ENCODE assay signal across 31 mouse cellular contexts in genomic region chr14:38630114-38630513, GRCm38 (mm10).
"Had no signal": no experiment of that assay in that cellular context is flagged by ENCODE, and none has a peak within 500 bp of the region (broad histone marks: within the 10 kb centered on the region; RNA-seq: fewer than 3 reads in every experiment).

No protein-coding gene starts in this region.

- H3K9me3 ChIP-seq: limb, embryonic 10.5 days; limb, embryonic 12.5 days; limb, embryonic 13.5 days; limb, embryonic 15.5 days; liver, embryonic 12.5 days; liver, embryonic 13.5 days; liver, embryonic 15.5 days; lung, embryonic 15.5 days; megakaryocyte, embryonic 14.5 days; midbrain, embryonic 10.5 days; midbrain, embryonic 12.5 days; midbrain, embryonic 13.5 days; midbrain, embryonic 15.5 days; neural tube, embryonic 12.5 days; neural tube, embryonic 13.5 days had no signal

- H3K27me3 ChIP-seq: limb, embryonic 12.5 days; limb, embryonic 13.5 days; limb, embryonic 15.5 days; liver, embryonic 12.5 days; liver, embryonic 13.5 days; liver, embryonic 15.5 days; lung, embryonic 15.5 days; megakaryocyte, embryonic 14.5 days; midbrain, embryonic 12.5 days; midbrain, embryonic 13.5 days; midbrain, embryonic 15.5 days; neural tube, embryonic 12.5 days; neural tube, embryonic 13.5 days had no signal

- ATAC-seq: liver, embryonic 12.5 days; liver, postnatal 0 days; lung, postnatal 0 days; midbrain, embryonic 15.5 days; midbrain, embryonic 16.5 days had no signal

- DNase-seq: liver; liver, embryonic 13.5 days; liver, postnatal 0 days; lung, adult 18-20 months; lung, adult 2 months; lung, embryonic 14.5 days; lung, postnatal 10 days; lung, postnatal 14 days; lung, postnatal 36 days; lung, postnatal 4 days had no signal

- H3K9ac ChIP-seq: limb, embryonic 12.5 days; limb, embryonic 13.5 days; limb, embryonic 15.5 days; liver, embryonic 12.5 days; liver, embryonic 13.5 days; liver, embryonic 14.5 days; liver, embryonic 15.5 days; liver, postnatal 0 days; lung, embryonic 14.5 days; lung, embryonic 15.5 days; midbrain, embryonic 12.5 days; midbrain, embryonic 13.5 days; midbrain, embryonic 15.5 days; neural tube, embryonic 12.5 days; neural tube, embryonic 13.5 days had no signal

- H3K4me1 ChIP-seq: limb, embryonic 10.5 days; limb, embryonic 12.5 days; limb, embryonic 13.5 days; limb, embryonic 15.5 days; liver, embryonic 12.5 days; liver, embryonic 13.5 days; liver, embryonic 15.5 days; lung, embryonic 15.5 days; megakaryocyte, embryonic 14.5 days; midbrain, embryonic 10.5 days; midbrain, embryonic 12.5 days; midbrain, embryonic 13.5 days; midbrain, embryonic 15.5 days; neural tube, embryonic 12.5 days; neural tube, embryonic 13.5 days had no signal

- H3K4me3 ChIP-seq: limb, embryonic 10.5 days; limb, embryonic 12.5 days; limb, embryonic 13.5 days; limb, embryonic 15.5 days; liver, embryonic 12.5 days; liver, embryonic 13.5 days; liver, embryonic 15.5 days; lung, embryonic 15.5 days; megakaryocyte, embryonic 14.5 days; midbrain, embryonic 10.5 days; midbrain, embryonic 12.5 days; midbrain, embryonic 13.5 days; midbrain, embryonic 15.5 days; myocyte; neural tube, embryonic 12.5 days; neural tube, embryonic 13.5 days had no signal

- H3K36me3 ChIP-seq: limb, embryonic 10.5 days; limb, embryonic 12.5 days; limb, embryonic 13.5 days; limb, embryonic 15.5 days; liver, embryonic 12.5 days; liver, embryonic 13.5 days; liver, embryonic 15.5 days; lung, embryonic 15.5 days; midbrain, embryonic 10.5 days; midbrain, embryonic 12.5 days; midbrain, embryonic 13.5 days; midbrain, embryonic 15.5 days; neural tube, embryonic 12.5 days; neural tube, embryonic 13.5 days had no signal

- H3K4me2 ChIP-seq: limb, embryonic 12.5 days; limb, embryonic 13.5 days; limb, embryonic 15.5 days; liver, embryonic 11.5 days; liver, embryonic 12.5 days; liver, embryonic 13.5 days; liver, embryonic 15.5 days; lung, embryonic 14.5 days; lung, embryonic 15.5 days; midbrain, embryonic 11.5 days; midbrain, embryonic 12.5 days; midbrain, embryonic 13.5 days; midbrain, embryonic 15.5 days; neural tube, embryonic 12.5 days; neural tube, embryonic 13.5 days had no signal

- H3K27ac ChIP-seq: limb, embryonic 10.5 days; limb, embryonic 12.5 days; limb, embryonic 13.5 days; limb, embryonic 15.5 days; liver, embryonic 12.5 days; liver, embryonic 13.5 days; liver, embryonic 14.5 days; liver, embryonic 15.5 days; lung, embryonic 15.5 days; macrophage; midbrain, embryonic 10.5 days; midbrain, embryonic 12.5 days; midbrain, embryonic 13.5 days; midbrain, embryonic 15.5 days; neural tube, embryonic 12.5 days; neural tube, embryonic 13.5 days had no signal
